Mouse (Mus musculus) CH12.LX (cell line): ENCODE data around the gene Clip3. TPM values are rescaled to one million over a fixed set of nuclear protein-coding genes. Genes with fewer than 3 reads are reported as not detected.

ENCODE experiments used
- DNase-seq: peaks from one replicate; pipeline ENCODE4 v3.0.0-alpha.2; 2013; ENCODE audit errors: extremely low read depth
- H3K27ac ChIP-seq: 2 replicates; pipeline ENCODE4 v1.5.1; 2012; ENCODE audit warnings: low read depth, mild to moderate bottlenecking, control low read depth, moderate library complexity; ENCODE audit not compliant: insufficient read depth
- H3K27me3 ChIP-seq: replicated peaks from 2 replicates; pipeline ENCODE3; 2012; ENCODE audit warnings: inconsistent platforms
- H3K36me3 ChIP-seq, 2 experiments: replicated peaks in 1 of 2; 2 replicates each; pipeline versions ENCODE3 to v1.6.1; 2012; ENCODE audit warnings: inconsistent platforms in 1 of 2, low read length in 1 of 2, mild to moderate bottlenecking in 1 of 2, mixed read lengths in 1 of 2, moderate library complexity in 1 of 2; ENCODE audit not compliant: control insufficient read depth in 1 of 2, insufficient read depth in 1 of 2
- H3K4me1 ChIP-seq, 2 experiments: 2 replicates each; pipeline ENCODE4 v1.6.1; 2012; ENCODE audit warnings: inconsistent platforms in 1 of 2, moderate library complexity in 1 of 2; ENCODE audit not compliant: insufficient read depth in 2 of 2, control insufficient read depth in 1 of 2
- H3K4me2 ChIP-seq: 2 replicates; pipeline ENCODE4 v1.6.1; 2012; ENCODE audit warnings: low read depth, mild to moderate bottlenecking, control low read depth; ENCODE audit not compliant: poor library complexity, insufficient read depth, severe bottlenecking
- H3K4me3 ChIP-seq, 3 experiments: fragments of 150-350 bp in 1 of 3; sonication (generic) in 1 of 3; replicated peaks in 1 of 3; 2 replicates each; pipeline versions ENCODE3 to v1.5.1; 2011 to 2012; ENCODE audit warnings: low read depth in 2 of 3, low read length in 2 of 3, mild to moderate bottlenecking in 2 of 3, moderate library complexity in 2 of 3, control low read depth in 1 of 3, improper control_type of control experiment in 1 of 3, inconsistent platforms in 1 of 3, mixed read lengths in 1 of 3; ENCODE audit not compliant: poor library complexity in 1 of 3
- H3K79me2 ChIP-seq: replicated peaks from 2 replicates; pipeline ENCODE4 v1.6.1; 2012; ENCODE audit warnings: mild to moderate bottlenecking, moderate library complexity; ENCODE audit not compliant: control insufficient read depth, poor library complexity, insufficient read depth, severe bottlenecking; ENCODE audit errors: extremely low read depth
- H3K9ac ChIP-seq: 2 replicates; pipeline ENCODE4 v1.6.1; 2012; ENCODE audit warnings: low read depth, mild to moderate bottlenecking, control low read depth, moderate library complexity; ENCODE audit not compliant: insufficient read depth
- H3K9me3 ChIP-seq: replicated peaks from 2 replicates; pipeline ENCODE3; 2012; ENCODE audit warnings: low read length, inconsistent platforms, mixed read lengths
- BHLHE40 ChIP-seq: IDR thresholded peaks from 2 replicates; pipeline ENCODE4 v1.6.1; 2011; ENCODE audit warnings: mild to moderate bottlenecking, low read depth, low read length, improper control_type of control experiment
- CHD2 ChIP-seq: IDR thresholded peaks from 2 replicates; pipeline ENCODE4 v1.6.1; 2011; ENCODE audit warnings: low read length, improper control_type of control experiment
- CTCF ChIP-seq, 2 experiments: IDR thresholded peaks in 1 of 2; conservative IDR thresholded peaks in 1 of 2; 2 replicates each; pipeline ENCODE4 v1.5.1; 2011 to 2012; ENCODE audit warnings: low read depth in 2 of 2, low read length in 2 of 2, improper control_type of control experiment in 1 of 2, inconsistent platforms in 1 of 2, mild to moderate bottlenecking in 1 of 2, moderate library complexity in 1 of 2
- ELF1 ChIP-seq: IDR thresholded peaks from 2 replicates; pipeline ENCODE4 v1.6.1; 2014; ENCODE audit warnings: low read depth, mild to moderate bottlenecking, inconsistent platforms, low read length, improper control_type of control experiment
- GABPA ChIP-seq: IDR thresholded peaks from 2 replicates; pipeline ENCODE4 v1.6.1; 2012; ENCODE audit warnings: low read depth, low read length, improper control_type of control experiment, inconsistent platforms; ENCODE audit not compliant: insufficient replicate concordance
- HCFC1 ChIP-seq: IDR thresholded peaks from 2 replicates; pipeline ENCODE4 v1.6.1; 2012; ENCODE audit warnings: low read depth, mild to moderate bottlenecking, inconsistent platforms, low read length, improper control_type of control experiment
- IRF4 ChIP-seq: IDR thresholded peaks from 2 replicates; pipeline ENCODE4 v1.6.1; 2014; ENCODE audit warnings: low read depth, mild to moderate bottlenecking, inconsistent platforms, low read length, improper control_type of control experiment
- JUN ChIP-seq: IDR thresholded peaks from 2 replicates; pipeline ENCODE4 v1.6.1; 2011; ENCODE audit warnings: low read depth, mild to moderate bottlenecking, low read length, improper control_type of control experiment, moderate library complexity; ENCODE audit not compliant: insufficient read depth
- JUND ChIP-seq: conservative IDR thresholded peaks from 2 replicates; pipeline ENCODE4 v1.6.1; 2011; ENCODE audit warnings: low read depth, low read length, improper control_type of control experiment
- KAT2A ChIP-seq: IDR thresholded peaks from 2 replicates; pipeline ENCODE4 v1.6.1; 2012; ENCODE audit warnings: low read length, improper control_type of control experiment, inconsistent platforms; ENCODE audit not compliant: insufficient replicate concordance
- MAFK ChIP-seq: IDR thresholded peaks from 2 replicates; pipeline ENCODE4 v1.6.1; 2011; ENCODE audit warnings: low read length, improper control_type of control experiment; ENCODE audit not compliant: insufficient replicate concordance
- MAX ChIP-seq: IDR thresholded peaks from 2 replicates; pipeline ENCODE4 v1.6.1; 2011; ENCODE audit warnings: low read length, improper control_type of control experiment
- MEF2A ChIP-seq: IDR thresholded peaks from 2 replicates; pipeline ENCODE4 v1.6.1; 2014; ENCODE audit warnings: low read depth, mild to moderate bottlenecking, inconsistent platforms, low read length, improper control_type of control experiment, borderline replicate concordance
- MXI1 ChIP-seq: IDR thresholded peaks from 2 replicates; pipeline ENCODE4 v1.6.1; 2011; ENCODE audit warnings: mild to moderate bottlenecking, low read depth, low read length, improper control_type of control experiment
- MYC ChIP-seq: IDR thresholded peaks from 2 replicates; pipeline ENCODE4 v1.6.1; 2011; ENCODE audit warnings: low read depth, mild to moderate bottlenecking, improper control_type of control experiment, low read length
- NELFE ChIP-seq: IDR thresholded peaks from 2 replicates; pipeline ENCODE4 v1.6.1; 2011; ENCODE audit warnings: low read depth, low read length, improper control_type of control experiment
- NRF1 ChIP-seq: IDR thresholded peaks from 2 replicates; pipeline ENCODE4 v1.6.1; 2014; ENCODE audit warnings: low read depth, mild to moderate bottlenecking, inconsistent platforms, low read length, improper control_type of control experiment, moderate library complexity
- PAX5 ChIP-seq: IDR thresholded peaks from 2 replicates; pipeline ENCODE4 v1.6.1; 2012; ENCODE audit warnings: low read length, inconsistent platforms, mixed read lengths
- POLR2A ChIP-seq: IDR thresholded peaks from 2 replicates; pipeline ENCODE4 v1.6.1; 2011; ENCODE audit warnings: low read depth, mild to moderate bottlenecking, improper control_type of control experiment, low read length
- SIN3A ChIP-seq: IDR thresholded peaks from 2 replicates; pipeline ENCODE4 v1.6.1; 2012; ENCODE audit warnings: low read length, improper control_type of control experiment, inconsistent platforms
- TCF12 ChIP-seq: IDR thresholded peaks from 2 replicates; pipeline ENCODE4 v1.6.1; 2014; ENCODE audit warnings: low read depth, mild to moderate bottlenecking, inconsistent platforms, low read length, improper control_type of control experiment
- UBTF ChIP-seq: IDR thresholded peaks from 2 replicates; pipeline ENCODE4 v1.6.1; 2012; ENCODE audit warnings: low read depth, mild to moderate bottlenecking, inconsistent platforms, low read length, improper control_type of control experiment, moderate library complexity
- USF1 ChIP-seq: IDR thresholded peaks from 2 replicates; pipeline ENCODE4 v1.6.1; 2014; ENCODE audit warnings: low read depth, mild to moderate bottlenecking, inconsistent platforms, low read length, improper control_type of control experiment
- USF2 ChIP-seq: conservative IDR thresholded peaks from 2 replicates; pipeline ENCODE4 v1.6.1; 2011; ENCODE audit warnings: low read depth, low read length, improper control_type of control experiment
- ZC3H11A ChIP-seq: IDR thresholded peaks from 2 replicates; pipeline ENCODE4 v1.6.1; 2012; ENCODE audit warnings: low read depth, mild to moderate bottlenecking, inconsistent platforms, low read length, improper control_type of control experiment
- ZKSCAN1 ChIP-seq: IDR thresholded peaks from 2 replicates; pipeline ENCODE4 v1.6.1; 2012; ENCODE audit warnings: low read depth, inconsistent platforms, low read length, improper control_type of control experiment, borderline replicate concordance
- ZMIZ1 ChIP-seq: IDR thresholded peaks from 2 replicates; pipeline ENCODE4 v1.6.1; 2012; ENCODE audit warnings: low read depth, mild to moderate bottlenecking, inconsistent platforms, low read length, improper control_type of control experiment
- ZNF384 ChIP-seq: IDR thresholded peaks from 2 replicates; pipeline ENCODE4 v1.6.1; 2012; ENCODE audit warnings: low read depth, low read length, improper control_type of control experiment, inconsistent platforms
- dilution Hi-C: fragments of 300-500 bp; cut with MboI; formaldehyde crosslinking; loops from 2 replicates; pipeline ENCODE4 v1.14.3; 2020; ENCODE audit warnings: low sequenced_read_pairs; ENCODE audit not compliant: extremely low pct_unique_long_range_greater_than_20kb, extremely low pct_ligation_motif_present
- in situ Hi-C: fragments of 300-500 bp; cut with MboI; formaldehyde crosslinking; loops from 3 replicates; pipeline ENCODE4 v1.14.3; 2019; ENCODE audit warnings: low sequenced_read_pairs, low pct_ligation_motif_present, low pct_unique_long_range_greater_than_20kb, mixed read lengths
- polyA plus RNA-seq: library from polyadenylated mRNA; unstranded; fragments of >175 nt; gene quantifications from 2 replicates; pipeline ENCODE4 v1.2.1, GENCODE M21; 2012; ENCODE audit warnings: low read depth; ENCODE audit not compliant: insufficient read length
- total RNA-seq, 2 experiments: library from RNA; depleted of rRNA; stranded (reverse); fragments of 300-350 nt in 1 of 2; fragments of >200 nt in 1 of 2; gene quantifications; 2 replicates each; pipeline ENCODE4 v1.2.3; 2012 to 2014

Clip3 gene
- total and polyA plus RNA-seq, 3 experiments = not detected

DNA sequence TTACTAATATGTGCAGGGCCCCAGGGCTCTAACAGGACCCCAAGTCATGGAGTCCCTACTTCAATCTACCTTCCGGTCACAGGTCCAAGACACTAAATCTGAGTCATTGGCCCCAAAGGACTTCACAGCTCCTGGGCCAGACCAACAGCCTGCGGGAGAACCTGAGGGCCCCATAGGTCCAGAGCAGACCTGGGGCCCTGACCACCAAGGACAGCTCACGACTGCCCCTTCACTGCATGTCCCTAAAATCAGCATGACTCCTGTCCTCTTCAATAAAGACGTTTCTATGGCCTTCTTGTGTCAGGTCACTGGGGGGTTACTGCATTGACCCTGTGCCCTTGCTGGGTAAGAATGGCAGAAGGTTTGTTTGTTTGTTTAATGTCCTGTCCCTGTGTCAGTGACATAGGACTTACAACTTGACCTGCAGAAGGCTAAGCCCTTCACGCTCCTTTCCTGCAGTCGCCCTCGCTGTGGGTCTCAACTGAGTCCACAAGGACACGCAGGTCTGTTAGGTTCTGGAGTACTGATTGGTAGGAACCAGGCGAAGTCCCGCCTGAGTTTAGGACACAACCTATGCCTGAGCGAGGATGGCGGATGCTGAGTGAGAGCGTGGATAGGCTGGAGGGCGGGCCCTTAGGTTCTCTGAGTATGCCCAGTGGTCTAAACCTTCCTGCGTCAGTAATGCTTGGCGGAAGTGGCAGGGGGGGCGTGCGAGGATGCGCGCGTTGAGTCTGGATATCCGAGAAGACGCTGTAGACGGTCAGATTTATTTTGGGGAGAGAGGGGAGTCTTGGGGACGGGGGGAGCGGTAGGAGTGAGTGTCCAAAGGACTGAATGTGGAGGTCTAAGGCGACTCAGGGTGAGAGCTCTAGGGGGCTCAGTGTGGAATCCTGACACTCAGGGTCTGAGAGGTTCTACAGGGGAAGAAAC, 16.8 kb downstream of the Clip3 start, which contains the start of gene Alkbh6 (continued):
- TF ChIP-seq HCFC1 (peak; percentile 78), MAX (peak; percentile 71), SIN3A (peak; percentile 93), PAX5 (no peak), ELF1 (peak; percentile 92), USF1 (no peak), UBTF (no peak), JUN (no peak), CTCF (conservative IDR thresholded peaks at IDR 0.05 in 1 of 2, IDR thresholded peaks at IDR 0.05 in 1 of 2; ENCODE audit: low read depth in 2 of 2, low read length in 2 of 2) (no peak), KAT2A (0 out of 2 replicates have a peak, but pooled peaks have one; percentile 30), MXI1 (peak; percentile 75)

DNA sequence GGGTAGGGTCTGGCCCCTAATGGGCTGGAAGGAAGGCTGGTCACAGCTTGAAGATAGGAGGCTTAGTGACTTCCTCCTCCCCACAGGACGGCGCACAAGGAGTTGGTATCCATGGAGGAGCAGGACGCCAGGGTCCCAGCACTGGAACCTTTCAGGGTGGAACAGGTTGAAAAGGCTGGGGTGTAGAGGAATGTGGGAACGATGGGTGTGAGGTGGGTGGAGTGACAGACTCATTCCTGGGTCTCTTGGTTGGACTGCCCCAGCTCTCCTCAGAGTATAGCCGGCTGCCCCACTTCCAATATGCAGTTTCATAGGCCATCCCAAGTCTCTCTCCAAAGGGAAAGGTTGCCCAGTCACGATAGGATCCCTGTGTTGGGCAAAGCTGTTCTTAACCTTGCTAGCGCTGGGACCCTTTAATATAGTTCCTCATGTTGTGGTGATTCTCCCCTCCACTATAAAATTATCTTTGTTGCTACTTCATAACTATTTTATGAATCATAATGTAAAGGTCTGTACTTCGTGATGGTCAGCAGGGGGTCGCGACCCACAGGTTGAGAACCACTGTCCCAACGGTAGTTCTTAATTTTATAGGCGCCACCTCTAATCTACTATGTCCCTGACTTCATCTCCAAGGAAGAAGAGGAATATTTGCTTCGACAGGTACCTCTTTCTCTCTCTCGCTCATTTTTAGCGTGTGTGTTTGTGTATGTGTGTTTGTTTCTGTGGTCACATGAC, 18.0 kb downstream of the Clip3 start:
- no peak for TF ChIP-seq ZKSCAN1
- no peak for TF ChIP-seq BHLHE40
- TF ChIP-seq JUND = no peak
- TF ChIP-seq MYC = no peak
- TF ChIP-seq CHD2 = no peak
- TF ChIP-seq GABPA = no peak
- no peak for TF ChIP-seq POLR2A
- no peak for TF ChIP-seq MEF2A
- TF ChIP-seq TCF12 = no peak
- no peak for TF ChIP-seq ZMIZ1
- TF ChIP-seq MAX = no peak
- no peak for TF ChIP-seq NRF1
- no peak for TF ChIP-seq ZC3H11A
- TF ChIP-seq IRF4 = no peak
- TF ChIP-seq PAX5 = no peak
- no peak for TF ChIP-seq ZNF384
- TF ChIP-seq NELFE = no peak
- no peak for TF ChIP-seq MAFK
- TF ChIP-seq USF2 = no peak
- TF ChIP-seq CTCF (conservative IDR thresholded peaks at IDR 0.05 in 1 of 2, IDR thresholded peaks at IDR 0.05 in 1 of 2; ENCODE audit: low read depth in 2 of 2, low read length in 2 of 2) = no peak
- dilution Hi-C loops (no loop called here), in situ Hi-C loops (no loop called here)
- Histone ChIP-seq H3K79me2 (peaks cover 6% of the 10 kb centered on the region), H3K27ac (no peak overlapping the region), H3K4me2 (peak overlapping the region; percentile 76), H3K9ac (peak overlapping the region; percentile 66), H3K4me1 (peaks cover 11 to 29% of the 10 kb centered on the region in 2 experiments), H3K9me3 (no peaks in the 10 kb centered on the region), H3K27me3 (peaks cover 5% of the 10 kb centered on the region), H3K4me3 (peak overlapping the region; percentile 75 to 96 (median 85)), H3K36me3 (peaks cover 15 to 46% of the 10 kb centered on the region in 2 experiments)
- no peak for DNase-seq
